Mouse (Mus musculus) common myeloid progenitor, adult 5-6 weeks (primary cell): ENCODE results near the gene Usp5. TPM values are rescaled to one million over a fixed set of nuclear protein-coding genes. Genes with fewer than 3 reads are reported as not detected.

Source experiments
- ATAC-seq: replicated peaks from 2 replicates; pipeline ENCODE4 v1.8.0; 2016; ENCODE audit warnings: low read depth, mild to moderate bottlenecking, moderate TSS enrichment, inconsistent platforms; ENCODE audit not compliant: poor library complexity, severe bottlenecking
- total RNA-seq: library from RNA; stranded (forward); fragments of 200-1000, 187-1606 nt; gene quantifications from 2 replicates; pipeline ENCODE4 v1.2.3, GENCODE M21; 2017

The Usp5 gene
- 76.5 and 84.3 TPM in 2 replicates for total RNA-seq

DNA sequence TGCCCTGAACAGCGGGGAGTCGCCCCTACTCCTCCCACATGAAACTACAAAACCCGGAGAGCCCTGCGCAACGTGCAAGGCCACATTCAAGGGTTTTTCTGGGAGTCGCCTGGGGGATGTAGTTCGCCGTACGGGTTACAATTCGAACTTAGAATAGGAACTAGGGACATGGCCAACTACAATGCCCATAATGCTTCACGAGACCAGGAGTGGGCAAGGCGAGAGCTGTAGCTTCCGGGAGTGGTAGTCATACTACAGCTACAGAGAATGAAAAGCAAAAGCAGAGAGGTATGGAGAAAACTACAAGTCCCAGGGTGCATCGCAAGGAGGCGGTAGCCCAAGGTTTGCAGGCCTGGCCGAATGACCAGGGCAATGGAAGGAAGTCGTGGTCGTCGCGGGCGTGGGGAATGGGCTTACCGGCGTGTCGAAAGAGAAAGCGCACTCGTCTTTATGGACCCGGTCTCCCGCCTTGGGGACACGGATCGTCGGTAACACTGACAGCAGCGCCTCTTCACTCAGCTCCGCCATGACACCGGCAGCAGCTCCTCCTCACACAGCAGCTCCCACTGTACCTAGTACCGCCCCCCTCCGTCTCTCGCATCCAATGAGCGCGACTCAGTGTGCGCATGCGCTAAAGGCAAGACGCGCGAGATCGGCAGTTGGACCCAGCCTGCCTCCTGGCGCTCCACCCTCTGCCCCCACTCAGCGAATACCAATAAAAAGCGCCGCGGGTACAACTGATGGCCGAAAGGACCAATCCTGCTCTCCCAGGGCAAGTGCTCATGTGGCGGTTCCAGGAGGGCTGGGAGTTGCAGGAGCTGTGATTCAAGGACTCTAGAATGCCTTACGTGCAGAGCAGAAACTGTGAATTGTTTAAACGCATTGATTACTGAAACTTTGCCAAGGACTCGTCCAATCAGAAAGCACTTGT lies at the start of gene Usp5, which contains the start of gene Cdca3:
Gene Usp5, minus strand, starts transcription at position 617 of the 931 bp plus-strand sequence.
Gene Cdca3, plus strand, starts transcription at position 680 of the 931 bp plus-strand sequence.
- peak; percentile 75 for ATAC-seq

DNA sequence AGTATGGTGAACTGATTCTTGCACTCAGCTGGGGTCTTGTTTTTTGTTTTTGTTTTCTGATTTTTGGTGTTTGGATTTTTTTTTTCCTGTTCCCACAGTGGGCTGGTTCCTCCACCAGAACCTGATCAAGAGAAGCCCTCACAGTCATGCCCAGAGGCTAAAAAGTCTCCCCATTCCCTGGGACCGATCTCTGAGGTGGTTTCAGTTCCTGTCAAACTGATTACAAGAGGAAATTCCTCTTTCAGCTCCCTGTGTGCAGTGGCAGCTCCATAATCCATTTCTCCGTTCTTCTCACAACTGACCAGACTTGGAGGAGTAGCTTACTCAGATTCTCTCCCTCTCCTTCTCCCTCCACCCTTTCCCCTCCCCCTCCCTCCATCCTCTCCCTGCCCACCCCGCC lies 45.1 kb upstream of the Usp5 start:
- ATAC-seq = 0 out of 2 replicates have a peak, but pooled peaks have one; percentile 39

DNA sequence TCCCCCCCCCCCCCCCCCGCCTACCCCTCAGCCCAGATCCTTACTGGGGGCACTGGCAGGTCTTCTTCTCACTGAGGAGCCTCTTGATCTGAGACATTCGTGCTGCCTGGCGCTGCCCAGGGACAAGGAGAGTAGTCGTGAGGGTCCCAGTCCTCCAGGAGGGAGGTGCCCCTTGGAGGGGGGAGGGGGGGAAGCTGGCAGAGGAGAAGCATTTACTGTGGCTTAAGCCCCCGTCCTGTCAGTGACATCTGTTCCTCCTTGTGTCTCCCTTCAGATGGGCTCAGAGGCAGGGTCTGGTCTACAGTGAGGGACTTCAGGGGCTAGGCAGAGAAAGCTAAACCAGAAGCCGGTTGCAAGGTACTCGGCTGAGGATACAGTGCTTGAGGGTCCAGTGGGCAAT lies 37.3 kb upstream of the Usp5 start:
- ATAC-seq = no peak

DNA sequence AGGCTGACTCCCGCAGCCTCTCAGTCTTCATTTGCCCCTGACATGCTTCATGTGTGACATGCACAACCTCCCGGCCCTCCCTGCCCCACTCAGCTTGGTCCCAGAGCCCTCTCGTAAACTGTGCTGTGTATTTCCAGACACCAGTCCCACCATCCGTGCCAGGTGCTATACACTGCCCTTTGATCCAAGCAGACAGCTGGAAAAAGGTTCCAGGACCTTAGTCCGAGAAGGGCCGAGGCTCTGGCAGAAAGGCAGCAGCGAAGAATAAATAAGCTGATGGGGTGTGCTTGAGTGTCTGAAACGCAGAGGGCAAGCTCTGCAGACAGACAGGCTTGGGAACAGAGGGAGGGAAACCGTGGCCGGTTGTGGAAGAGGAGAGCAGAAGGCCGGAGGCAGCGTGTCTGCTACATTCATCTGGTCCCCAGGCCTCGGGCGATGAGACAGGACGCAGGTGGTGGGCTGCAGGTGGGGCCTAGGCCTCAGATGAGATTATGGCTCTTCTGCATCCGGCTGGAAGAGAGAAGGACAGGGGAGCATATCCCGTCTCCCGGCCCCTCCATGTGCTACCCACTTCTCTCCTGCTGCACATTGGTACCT lies 36.6 kb upstream of the Usp5 start:
- ATAC-seq = no peak

DNA sequence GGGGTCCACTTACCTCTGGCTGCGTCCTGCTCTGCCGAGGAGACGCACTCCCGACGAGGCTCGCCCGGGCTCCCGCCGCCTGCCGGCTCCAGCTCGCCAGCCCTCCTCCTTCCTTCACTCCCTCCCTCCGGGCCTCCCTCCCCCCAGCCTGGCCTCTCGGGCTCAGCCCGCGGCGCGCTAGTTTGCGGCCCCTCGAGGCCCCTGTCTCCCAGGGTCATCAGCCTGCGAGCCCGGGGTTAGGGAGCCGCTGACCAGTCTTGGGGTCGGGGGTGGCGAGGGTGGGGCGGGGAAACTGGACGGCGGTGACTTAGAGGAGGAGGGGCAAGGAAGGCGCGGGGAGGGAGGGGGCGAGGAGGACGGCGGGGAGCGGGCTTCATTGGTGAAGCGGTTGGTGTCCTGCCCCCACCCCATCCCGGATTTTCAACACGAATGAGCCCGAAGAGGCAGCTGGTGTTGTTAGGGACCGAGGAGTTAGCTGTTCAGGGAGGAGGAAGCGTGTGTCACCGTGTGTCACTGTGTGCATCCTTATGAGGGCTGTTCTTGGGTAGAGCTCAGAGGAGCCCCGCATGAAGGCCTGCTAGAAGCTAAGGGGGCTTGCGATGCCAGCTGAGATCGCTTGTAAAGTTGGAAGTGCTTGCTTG lies 34.5 kb upstream of the Usp5 start, which contains the start of gene Gpr162:
Gene Gpr162, minus strand, starts transcription at position 326 of the 641 bp plus-strand sequence.
- ATAC-seq = peak; percentile 64

DNA sequence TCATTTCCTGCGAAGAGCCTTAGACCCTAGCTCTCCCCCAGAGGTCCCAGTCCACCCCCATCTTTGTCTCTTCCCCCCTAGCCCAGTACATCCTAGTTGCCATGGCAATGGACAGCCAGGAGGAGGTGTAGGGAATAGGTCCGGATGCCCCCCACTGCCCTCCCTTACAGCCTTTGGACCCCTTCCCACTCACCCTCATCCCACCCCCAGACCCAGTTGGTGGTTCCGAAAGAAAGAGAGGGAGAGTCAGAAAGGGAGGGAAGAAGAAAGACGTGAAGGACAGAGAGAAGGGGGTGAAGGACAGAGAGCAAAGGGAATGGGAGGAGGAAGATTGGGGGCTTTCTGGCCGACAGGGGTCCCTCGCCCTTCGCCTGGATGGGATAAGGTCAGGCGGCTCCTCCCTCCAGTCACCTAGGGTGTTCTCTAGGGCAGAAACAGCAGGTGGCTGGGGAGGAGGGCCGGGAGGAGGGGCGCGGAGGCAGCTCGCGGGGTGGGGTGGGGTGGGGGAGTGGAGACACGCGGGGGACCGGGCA lies 33.9 kb upstream of the Usp5 start:
- no peak for ATAC-seq

DNA sequence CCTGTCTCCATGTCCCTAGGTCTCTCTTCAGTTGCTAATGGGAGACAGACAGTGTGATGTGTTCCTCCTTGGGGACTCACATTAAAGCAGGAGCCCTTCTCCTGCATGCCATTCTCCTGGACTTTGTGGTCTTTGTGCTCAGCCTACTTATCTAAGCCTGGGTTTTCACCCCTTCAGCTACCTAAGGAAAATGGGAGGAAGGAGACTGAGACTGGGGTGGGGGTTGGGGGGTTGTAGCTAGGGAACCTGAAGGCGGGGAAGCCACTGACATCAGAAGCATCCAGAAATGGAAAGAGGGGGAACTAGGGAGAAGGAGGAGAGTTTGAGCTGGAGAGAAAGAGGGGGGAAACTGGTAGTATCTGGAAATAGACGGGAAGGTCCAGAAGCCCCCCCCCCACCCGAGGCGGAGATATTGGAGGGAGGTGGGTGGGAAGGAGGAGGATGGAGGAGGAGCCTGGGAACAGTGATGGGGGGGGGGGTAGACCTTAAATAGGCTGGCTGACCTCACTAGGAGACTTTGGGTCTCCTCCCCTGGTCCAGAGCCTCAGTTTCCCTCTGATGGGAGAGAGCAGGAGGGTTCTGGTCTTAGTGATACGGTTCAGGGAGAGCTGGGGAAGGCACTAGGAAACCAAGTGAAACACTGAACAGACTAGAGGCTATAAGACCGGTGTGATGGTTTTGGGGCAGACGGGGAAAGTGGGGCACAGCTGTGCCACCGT lies 33.3 kb upstream of the Usp5 start:
- ATAC-seq = no peak

DNA sequence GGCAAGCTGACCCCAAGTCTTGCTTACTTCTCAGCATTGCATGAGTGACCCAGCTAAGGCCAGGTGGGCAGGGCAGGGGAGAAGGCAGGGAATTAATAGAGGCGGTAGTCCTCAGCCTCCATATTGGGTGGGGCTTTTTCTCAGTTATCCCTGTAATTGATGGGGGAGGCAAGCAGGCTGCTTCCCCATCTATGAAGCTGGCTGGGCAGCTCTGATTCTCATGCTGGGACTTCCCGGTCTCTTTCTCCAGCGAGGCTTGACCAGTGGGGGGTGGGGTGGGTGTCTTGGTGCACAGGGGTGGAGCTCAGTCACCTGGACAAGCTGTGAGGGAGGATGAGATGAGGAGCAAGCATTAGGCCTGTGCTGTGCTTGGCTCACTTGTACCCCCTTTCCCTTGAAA lies 32.5 kb upstream of the Usp5 start:
- no peak for ATAC-seq

DNA sequence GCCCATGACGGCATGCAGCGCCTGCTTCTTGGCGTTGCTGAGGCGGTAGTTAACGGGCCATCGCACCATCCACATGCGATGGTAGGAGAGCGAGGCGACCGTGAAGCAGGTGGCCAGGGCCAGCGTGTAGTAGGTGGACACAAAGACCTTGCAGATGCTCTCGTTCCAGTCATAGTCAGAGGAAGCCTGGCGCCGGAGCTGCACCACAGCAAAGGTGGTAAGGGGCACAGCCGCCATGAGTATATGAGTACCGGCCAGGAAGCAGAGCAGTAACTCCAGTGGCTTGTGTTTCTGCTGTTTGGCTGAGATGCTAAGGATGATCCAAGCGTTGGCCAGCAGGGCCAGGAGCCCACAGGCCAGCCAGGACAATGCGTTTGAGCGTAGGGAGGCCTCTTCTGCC lies 32.0 kb upstream of the Usp5 start:
- ATAC-seq = no peak

DNA sequence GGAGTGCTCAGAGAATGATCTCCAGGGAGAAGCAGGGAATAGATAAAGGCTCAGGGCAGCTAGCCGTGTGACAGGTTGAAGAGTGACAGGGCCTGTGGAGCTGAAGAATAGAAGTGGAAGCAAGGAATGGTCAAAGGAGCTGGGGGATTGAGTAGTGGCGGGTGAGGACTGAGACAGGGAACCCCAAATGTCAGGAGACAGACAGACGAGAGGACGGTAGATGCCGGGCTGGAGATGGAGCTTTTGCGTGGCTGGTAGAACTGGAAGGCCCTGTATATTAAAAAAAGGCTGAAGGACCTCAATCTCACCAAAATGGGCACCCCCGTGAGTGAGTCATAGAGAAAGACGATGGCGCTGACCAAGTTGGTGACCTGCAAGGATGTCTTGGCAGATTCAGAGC lies 31.2 kb upstream of the Usp5 start:
- no peak for ATAC-seq

DNA sequence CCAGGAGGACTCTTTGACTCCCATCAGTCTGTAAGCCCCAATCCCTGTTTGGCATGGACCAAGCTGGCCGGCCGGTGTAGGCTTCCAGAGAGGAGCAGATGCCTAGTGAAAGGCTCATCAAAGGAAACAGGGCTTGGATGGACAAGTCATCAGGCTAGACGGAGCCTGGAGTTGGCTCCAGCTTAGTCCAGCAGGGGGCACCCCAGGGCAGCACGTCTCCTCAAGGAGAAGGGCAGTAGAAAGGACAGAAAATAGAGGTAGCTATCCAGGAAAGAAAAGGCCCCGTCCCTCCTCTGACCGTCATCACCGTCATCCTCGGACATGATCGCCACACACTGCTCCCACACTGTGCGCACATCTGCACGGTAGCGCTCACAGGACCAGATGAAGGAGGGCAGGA lies 30.4 kb upstream of the Usp5 start:
- peak; percentile 65 for ATAC-seq

DNA sequence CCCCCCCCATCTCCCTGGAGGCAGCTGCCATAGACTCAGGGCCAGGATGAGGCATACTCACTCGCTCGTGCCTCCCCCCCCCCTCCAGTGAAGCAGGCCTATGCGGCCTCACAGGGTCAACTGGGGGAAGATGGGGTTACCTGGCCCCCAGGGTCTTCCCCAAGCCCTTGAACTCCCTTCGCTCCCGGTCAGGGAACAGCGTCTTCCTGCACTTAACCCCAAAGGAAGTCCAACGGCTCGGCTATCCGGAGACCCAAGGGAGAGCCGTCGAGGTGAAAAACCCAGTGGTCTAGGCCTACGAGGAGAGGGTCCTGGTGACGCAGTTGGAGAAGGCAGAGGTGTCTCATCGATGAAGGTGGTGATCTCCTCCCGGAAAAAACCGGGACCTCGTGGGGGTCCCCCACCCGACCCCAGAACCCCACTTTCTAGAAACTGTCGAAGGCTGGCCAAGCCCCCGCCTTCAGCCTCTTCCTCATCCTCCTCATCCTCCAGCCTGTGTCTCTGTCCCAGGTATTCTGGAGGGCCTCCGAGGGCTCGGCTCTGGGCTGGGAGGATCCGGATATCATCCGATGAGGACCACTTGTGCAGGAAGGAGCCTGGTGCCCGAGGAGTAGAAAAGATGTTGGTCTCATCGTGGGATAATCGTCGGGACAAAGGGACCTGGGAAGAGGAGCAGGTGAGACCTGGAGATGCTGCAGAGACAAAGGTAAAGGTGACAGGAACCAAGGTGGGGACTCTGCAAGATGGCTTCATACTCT lies 29.5 kb upstream of the Usp5 start:
- no peak for ATAC-seq

DNA sequence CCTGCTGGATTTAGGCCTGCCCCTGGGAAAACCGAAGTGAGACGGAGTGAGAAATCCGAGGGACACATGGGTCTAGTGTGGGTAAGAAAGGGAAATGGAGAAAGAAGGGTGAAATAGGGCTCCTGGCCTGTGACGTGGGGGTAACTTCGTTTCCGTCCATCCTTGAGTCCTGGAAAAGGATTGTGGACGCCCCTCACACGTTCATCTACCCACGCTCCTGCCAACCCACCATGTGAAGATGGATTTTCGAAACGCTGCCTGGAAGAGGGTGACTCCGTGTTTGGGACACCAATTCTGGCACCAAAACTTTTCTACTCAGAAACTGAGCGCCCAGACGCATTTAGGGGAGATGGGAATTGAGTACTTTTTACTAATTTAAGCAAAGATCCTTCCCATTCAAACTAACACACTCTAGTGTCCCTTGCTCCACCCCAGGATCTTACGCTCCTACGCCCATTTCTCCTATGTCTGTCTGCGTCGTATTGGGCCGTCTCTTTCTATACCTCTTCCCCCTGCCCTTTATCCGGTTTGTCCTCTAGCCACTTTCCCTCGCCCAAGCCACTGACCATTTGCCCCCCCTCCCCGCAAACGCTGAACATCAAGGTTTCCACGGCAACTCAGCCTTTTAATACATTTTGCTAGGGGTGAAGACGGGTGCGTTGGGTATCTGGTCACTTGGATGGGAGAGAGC lies 28.7 kb upstream of the Usp5 start:
- no peak for ATAC-seq

DNA sequence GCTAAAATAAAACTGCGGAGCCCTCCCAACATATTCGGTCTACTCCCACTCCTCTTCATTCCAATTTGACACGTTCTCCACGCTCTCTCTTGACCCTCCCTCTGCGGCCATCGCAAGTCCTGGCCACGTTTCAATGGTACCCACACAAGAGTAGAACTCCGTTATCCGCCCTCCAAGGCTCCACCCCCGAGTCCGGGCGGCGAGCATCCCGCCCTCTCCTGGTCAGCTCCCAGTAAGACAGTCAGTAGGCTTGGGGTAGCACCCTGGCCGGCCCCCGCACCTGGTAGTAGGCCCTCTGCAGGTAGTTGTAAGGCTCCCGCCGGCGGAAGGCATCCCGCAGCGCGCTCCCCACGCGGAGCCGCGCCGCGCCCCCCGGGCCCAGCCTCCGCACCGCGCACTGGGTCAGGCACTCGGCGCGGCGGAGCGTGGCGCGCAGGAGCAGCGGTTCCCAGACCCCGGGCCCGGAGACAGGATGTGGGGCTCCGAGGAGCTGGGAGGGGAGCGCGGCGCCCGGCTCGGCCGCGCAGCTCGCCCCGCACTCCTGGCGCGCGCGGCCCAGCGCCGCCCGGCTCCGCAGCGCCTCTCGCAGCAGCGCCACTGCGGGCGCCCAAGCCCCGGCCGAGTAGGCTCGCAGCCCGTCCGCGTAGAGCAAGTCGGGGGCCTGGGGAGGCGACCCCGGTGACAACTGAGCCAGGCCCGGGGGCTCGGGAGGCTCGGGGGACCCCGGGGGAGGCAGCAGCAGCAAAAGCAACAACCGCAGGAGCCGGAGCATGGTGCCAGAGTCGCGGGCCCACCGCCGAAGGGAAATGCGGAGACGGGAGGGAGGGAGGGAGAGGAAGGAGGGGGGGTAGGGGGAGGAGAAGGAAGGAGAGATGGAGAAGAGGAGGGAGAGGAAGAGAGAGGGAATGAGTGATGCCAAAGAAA lies 27.9 kb upstream of the Usp5 start, which contains the start of gene P3h3:
Gene P3h3, minus strand, starts transcription at position 837 of the 924 bp plus-strand sequence.
- ATAC-seq = peak; percentile 82

DNA sequence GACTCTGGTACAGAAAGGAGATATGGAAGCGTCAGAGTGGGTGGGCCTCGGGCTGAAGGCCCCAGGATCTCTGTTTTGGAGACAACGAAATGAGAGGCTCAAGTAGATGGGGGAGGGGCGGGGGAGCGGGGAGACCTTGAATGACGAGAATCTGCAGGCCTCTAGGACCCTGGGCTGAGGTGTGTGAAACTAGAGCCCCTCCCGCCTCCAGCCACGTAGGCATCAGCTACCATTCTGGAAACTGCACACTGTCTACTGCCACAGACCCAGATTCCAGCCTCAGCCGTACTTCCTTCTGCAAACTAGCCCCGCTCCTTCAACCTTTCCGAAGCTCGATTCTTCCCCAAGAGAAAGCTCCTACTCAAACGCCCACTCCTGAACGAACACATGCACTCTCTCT lies 27.0 kb upstream of the Usp5 start:
- no peak for ATAC-seq

DNA sequence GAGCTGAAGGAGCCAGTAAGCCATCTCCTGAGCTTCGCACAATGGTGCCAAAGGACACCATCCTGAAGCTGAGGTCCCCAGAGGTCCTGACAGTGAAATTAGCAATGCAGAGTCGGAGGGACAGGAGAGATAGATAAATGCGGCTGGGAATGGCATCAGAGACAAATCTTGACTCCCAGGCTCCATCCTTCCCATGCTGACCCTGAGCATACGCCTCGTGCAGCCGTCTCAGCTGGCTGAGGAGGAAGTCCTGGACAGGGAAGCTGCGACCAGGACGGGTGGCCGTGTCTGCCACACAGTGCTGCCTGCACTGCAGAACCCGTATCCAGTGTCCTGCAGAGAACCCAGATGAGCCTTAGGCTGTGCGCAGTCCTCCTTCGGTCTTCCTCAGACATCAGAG lies 25.4 kb upstream of the Usp5 start:
- ATAC-seq = no peak

DNA sequence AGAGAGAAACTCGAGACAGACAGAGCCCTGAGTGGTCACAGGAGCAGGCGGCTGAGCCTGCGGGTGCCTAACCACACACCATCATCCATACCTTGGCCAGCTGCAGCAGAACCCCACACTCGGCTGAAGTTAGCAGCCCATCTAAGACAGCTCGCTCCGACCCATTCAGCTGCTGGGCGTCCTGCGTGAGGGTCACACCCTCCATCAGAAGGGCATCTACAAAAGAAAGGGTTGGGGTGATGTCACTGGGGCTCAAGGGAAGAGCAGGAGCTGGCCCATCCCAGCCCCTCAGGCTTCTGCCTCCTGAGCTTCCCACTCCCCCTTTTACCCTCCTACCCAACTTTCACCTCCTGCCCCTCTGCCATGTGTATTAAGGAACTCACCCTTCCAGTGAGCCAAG lies 21.3 kb upstream of the Usp5 start:
- ATAC-seq = no peak

DNA sequence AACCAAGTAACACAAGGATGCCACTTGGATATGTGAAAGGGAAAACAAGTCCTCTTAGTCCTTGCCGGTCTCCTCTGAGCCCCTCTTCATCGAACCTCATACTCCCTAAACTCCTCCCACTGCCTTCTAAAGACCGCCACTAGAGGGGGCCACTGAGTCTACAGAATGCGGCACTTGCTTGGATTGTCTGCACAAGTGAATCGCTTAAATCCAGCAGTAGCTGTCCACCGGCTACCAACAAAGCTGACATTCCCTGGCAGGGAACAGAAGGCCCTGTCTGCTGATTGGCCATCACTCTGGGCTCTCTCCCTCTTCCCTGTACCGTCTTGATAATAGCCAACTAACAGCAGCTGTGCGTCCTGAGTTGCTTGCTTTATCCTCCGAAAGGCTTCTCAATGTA lies 18.0 kb upstream of the Usp5 start:
- ATAC-seq = peak; percentile 97
